Mouse (Mus musculus) heart, postnatal 14 days (tissue): Measurements from ENCODE around the gene Gipc3. TPM values are rescaled to one million over a fixed set of nuclear protein-coding genes. Genes with fewer than 3 reads are reported as not detected.

Source experiments
- DNase-seq, 2 experiments: peaks; one replicate each; pipeline ENCODE4 v3.0.0; 2021 to 2022
- intact Hi-C: fragments of 180-260 bp; cut with DNase I; formaldehyde crosslinking; loops from one replicate; pipeline ENCODE4 v1.15.1; 2025
- total RNA-seq, 2 experiments: library from RNA; stranded (reverse); gene quantifications; 2 replicates each; pipeline ENCODE4 v1.2.3; 2021

Gene Gipc3
- total RNA-seq, 2 experiments from 2014 or later = 5.2 to 5.5 TPM

DNA sequence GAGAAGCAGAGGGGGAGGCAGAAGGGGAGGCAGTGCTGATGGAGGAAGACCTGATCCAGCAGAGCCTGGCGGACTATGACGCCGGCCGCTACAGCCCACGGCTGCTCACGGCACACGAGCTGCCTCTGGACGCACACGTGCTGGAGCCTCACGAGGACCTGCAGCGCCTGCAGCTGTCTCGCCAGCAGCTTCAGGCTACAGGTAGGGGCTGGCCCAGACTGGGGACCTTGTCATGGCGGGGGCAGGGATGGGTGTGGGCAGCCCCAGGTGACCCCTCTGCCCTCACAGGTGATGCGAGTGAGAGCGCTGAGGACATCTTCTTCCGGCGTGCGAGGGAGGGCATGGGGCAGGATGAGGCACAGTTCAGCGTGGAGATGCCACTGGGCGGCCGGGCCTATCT, 17.9 kb downstream of the Gipc3 start:
- intact Hi-C loops = no loop called here
- DNase-seq = no peak

- intact Hi-C loops = loop anchor here (2.0 kb wide), 1 partner anchor 17 kb away; no protein-coding TSS in a partner anchor
- DNase-seq = no peak
Measured at GRCm38 (mm10) chr10:81323791-81324530, 19.1 kb downstream of the Gipc3 start.

DNA sequence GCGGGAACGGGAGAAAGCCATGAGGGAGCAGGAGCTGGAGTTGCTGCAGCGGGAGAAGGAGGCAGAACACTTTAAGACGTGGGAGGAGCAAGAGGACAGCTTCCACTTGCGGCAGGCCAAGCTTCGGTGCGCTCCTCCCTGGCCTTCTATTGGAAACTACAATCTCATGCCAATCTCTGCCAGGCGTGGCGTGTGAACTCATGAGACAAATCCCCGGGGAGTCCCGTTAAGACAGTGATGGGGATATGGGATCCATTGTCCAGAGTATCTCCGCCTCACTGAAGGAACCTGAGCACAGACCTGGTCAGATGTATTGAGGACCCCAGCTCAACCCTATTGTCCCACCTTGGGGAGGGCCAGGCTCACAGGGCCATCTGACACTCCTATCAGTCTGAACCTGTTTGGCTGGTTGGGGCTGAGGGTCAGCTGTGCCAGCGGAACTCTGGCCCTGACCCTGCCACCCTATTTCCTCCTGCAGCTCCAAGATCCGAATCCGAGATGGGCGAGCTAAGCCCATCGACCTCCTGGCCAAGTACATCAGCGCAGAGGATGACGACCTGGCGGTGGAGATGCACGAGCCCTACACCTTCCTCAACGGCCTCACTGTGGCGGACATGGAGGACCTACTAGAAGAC, 19.8 kb downstream of the Gipc3 start:
- DNase-seq = no peak
- intact Hi-C loops = loop anchor here (2.0 kb wide), 1 partner anchor 18 kb away; no protein-coding TSS in a partner anchor

DNA sequence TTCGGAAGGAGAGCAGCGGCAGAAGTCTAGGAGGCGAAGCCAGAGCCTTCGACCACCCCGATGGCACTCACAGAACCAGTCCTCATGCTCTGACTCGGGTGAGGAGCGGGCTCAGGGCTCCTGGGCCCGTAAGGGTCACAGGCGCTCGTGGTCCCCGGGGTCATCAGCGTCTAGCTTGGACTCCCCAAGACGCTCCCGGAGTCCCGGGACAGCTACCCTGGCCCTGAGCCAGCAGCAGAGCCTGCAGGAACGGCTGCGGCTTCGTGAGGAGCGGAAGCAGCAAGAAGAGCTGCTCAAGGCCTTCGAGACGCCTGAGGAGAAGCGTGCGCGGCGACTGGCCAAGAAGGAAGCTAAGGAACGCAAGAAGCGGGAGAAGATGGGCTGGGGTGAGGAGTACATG, 20.6 kb downstream of the Gipc3 start:
- no peak for DNase-seq
- intact Hi-C loops = loop anchor here (2.0 kb wide), 1 partner anchor 18 kb away; no protein-coding TSS in a partner anchor

DNA sequence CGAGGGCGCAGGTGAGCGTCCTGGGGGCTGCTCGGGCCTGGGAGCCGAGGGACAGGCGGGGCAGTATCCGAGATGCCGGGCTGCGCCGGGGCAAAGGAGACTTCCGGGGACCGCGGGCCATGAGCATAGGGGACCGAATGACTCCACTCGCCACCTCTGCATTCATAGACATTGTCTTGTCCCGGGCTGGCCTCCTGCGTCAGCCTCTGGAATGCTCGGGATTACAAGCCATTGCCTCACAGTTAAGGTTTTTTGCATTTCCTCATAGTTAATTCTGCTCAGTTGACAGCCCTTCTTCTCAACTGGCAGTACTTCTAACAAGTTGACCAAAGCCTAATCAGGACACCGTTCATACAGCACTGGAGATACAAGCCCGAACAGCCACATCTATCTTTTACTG, 21.6 kb downstream of the Gipc3 start:
- intact Hi-C loops = no loop called here

GRCm38 (mm10) chr10:81320550-81321347, 22.3 kb downstream of the Gipc3 start, which contains the start of gene Cactin:
Gene Cactin (plus strand): TSS chr10:81321103.
- DNase-seq = peak; percentile 99
- intact Hi-C loops = no loop called here

More for the DNA sequence above, 21.6 kb downstream of the Gipc3 start:
- DNase-seq = no peak

DNA sequence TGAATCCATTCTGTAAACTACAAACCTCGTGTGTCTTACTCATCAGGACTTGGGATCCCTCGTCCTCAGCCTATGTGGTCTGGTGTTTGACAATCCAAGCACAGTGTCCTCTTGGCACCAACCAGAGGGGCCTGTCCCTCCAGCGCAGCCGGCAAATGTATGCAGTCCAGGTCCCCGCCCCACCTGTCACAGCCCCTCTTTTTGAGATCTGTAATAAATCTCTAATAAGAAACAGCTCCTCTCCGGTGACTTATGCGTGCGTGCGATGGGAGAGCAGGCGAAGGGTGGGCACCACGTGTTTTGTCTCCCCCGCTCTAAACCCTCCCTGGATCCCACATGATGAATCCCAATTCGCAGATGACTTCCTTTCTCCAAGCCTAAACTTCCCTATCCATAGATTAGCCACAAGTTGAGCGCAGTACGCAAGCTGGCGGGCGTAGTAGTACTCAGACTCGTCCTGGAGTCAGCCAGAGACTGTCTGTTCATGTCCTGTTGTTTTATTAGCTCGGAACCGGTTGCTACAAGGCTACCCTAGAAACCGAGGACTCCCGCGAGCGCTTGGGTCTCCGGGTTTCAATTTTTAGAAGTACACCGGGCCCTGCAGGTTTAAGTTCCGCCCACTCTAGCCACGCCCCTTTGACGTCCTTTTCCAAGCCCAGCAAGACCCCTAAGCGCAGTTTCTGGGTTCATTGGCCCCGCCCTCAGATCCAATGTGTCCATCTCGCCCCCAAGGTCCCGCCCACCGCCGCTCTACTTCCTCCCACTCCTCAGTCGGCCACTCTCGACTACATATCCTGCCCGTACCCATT, 23.1 kb downstream of the Gipc3 start:
- intact Hi-C loops = no loop called here
- peak; percentile 93 to 94 for DNase-seq

- DNase-seq = peak in 1 of 2 experiments; percentile 40
- intact Hi-C loops = no loop called here
Measured at GRCm38 (mm10) chr10:81319330-81319699, 23.8 kb downstream of the Gipc3 start.

GRCm38 (mm10) chr10:81318589-81319329, 24.3 kb downstream of the Gipc3 start:
- intact Hi-C loops = no loop called here
- no peak for DNase-seq

DNA sequence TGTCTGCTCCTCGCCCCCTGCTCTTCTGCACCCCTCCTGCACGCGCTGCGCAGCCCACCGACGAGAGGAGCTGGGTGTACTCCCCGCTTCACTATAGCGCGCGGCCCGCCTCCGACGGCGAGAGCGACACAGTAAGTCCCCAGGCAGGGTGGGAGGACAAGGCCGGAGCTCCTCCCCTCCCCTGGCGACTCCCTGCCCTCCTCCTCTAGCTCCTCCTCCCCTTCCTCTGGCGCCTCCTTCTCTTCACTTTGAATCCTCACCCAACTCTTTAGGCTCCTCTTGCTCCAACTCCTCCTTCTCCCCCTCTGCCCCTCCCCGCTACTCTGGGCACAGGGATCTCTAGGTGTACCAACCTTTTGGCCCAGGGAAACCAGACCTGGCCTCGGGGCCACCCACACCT, 25.8 kb downstream of the Gipc3 start:
- DNase-seq = no peak

GRCm38 (mm10) chr10:81316338-81317060, 26.6 kb downstream of the Gipc3 start:
- peak in 1 of 2 experiments; percentile 49 for DNase-seq
- intact Hi-C loops = no loop called here

More for the DNA sequence above, 25.8 kb downstream of the Gipc3 start:
- intact Hi-C loops = no loop called here

- DNase-seq = no peak
- intact Hi-C loops = no loop called here
Measured at GRCm38 (mm10) chr10:81315587-81315986, 27.5 kb downstream of the Gipc3 start.

- intact Hi-C loops = no loop called here
- no peak for DNase-seq
Measured at GRCm38 (mm10) chr10:81314201-81314600, 28.9 kb downstream of the Gipc3 start.

GRCm38 (mm10) chr10:81313581-81313980, 29.5 kb downstream of the Gipc3 start:
- intact Hi-C loops = no loop called here
- no peak for DNase-seq

- intact Hi-C loops = no loop called here
- DNase-seq = no peak
Measured at GRCm38 (mm10) chr10:81309571-81309970, 33.5 kb downstream of the Gipc3 start.

DNA sequence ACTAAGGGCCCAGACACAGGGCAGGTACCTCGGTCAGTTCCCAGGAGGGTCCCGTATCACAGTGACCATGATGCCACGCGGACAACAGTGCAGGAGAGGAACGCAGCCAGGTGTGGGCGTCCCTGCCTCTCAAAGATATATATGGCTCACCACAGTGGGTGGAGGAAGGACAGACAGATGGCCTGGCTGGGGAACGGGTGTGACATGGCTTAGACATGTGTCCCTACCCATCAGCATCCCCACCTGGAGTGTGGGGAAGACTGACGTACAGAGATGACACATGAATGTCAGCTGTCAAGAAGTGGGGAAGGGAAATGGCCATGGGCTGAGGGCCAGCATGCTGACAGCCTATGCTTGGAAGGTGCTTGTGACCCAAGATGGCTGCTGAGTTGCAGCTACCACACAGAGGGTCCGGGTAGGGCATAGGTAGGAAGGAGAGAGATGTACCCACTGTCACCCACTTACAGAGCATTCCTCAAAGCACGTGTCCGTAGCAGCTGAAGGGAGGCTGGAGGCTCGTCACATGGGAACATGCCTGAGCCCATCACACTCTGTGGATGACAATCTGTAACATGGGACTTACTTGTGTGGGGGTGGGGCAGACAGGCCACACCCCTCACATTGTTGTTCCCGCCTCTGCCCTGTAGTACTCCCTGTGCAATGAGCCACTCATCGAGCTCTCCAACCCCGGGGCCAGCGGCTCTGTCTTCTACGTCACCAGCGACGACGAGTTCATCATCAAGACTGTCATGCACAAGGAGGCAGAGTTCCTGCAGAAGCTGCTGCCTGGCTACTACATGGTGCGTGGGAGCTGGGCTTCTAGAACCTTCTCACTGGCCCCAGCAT, 36.0 kb downstream of the Gipc3 start:
- intact Hi-C loops = no loop called here
- DNase-seq = no peak

GRCm38 (mm10) chr10:81306173-81306668, 36.8 kb downstream of the Gipc3 start:
- DNase-seq = no peak

GRCm38 (mm10) chr10:81305663-81306062, 37.4 kb downstream of the Gipc3 start:
- intact Hi-C loops = loop anchor here (1.0 kb wide), 1 partner anchor 16 kb away; no protein-coding TSS in a partner anchor
- DNase-seq = no peak

More at GRCm38 (mm10) chr10:81306173-81306668, 36.8 kb downstream of the Gipc3 start:
- intact Hi-C loops = no loop called here
